Mouse (Mus musculus): ENCODE measurements around the gene Itga10. TPM values are rescaled to one million over a fixed set of nuclear protein-coding genes. Genes with fewer than 3 reads are reported as not detected.
"Not testable (repeated sequence)": the region's sequence is repeated elsewhere in the genome, so short reads cannot be mapped to it uniquely, and the experiment has no call there.

The Itga10 gene
- polyA plus RNA-seq, 1 experiment from 2014 or later = 1.1 TPM

- WGBS = under 1% methylated on average over 27 of the region's 27 CpGs
Observed at GRCm38 (mm10) chr3:96600639-96601250, 44.6 kb upstream of the Itga10 start, which contains the start of gene Lix1l. TSS of gene Lix1l (plus strand) at chr3:96601149.

GRCm38 (mm10) chr3:96601251-96601787 is 44.1 kb upstream of the Itga10 start:
- Histone ChIP-seq H3K4me1 (ENCODE audit: control insufficient read depth, insufficient read depth, low read length) (peaks cover 30% of the 10 kb centered on the region), H3K27ac (ENCODE audit: low read depth, low read length) (peak overlapping the region; percentile 88; the same call in 1 of the 2 replicates), H3K4me3 (ENCODE audit: low read length) (peak overlapping the region; percentile 65), H3K9ac (ENCODE audit: low read depth, low read length) (peak overlapping the region; percentile 81), H3K36me3 (ENCODE audit: control insufficient read depth, insufficient read depth, low read length) (no peaks in the 10 kb centered on the region), H3K27me3 (ENCODE audit: control insufficient read depth, insufficient read depth, low read length) (peaks cover 24% of the 10 kb centered on the region), H3K4me2 (replicated peaks; ENCODE audit: low read depth, low read length) (peak overlapping the region; percentile 86), H3K9me3 (ENCODE audit: control insufficient read depth, low read length) (no peaks in the 10 kb centered on the region)
- under 1% methylated on average over 17 of the region's 40 CpGs for WGBS
- ATAC-seq (ENCODE audit: low FRiP score, low TSS enrichment) = peak; percentile 70

More at GRCm38 (mm10) chr3:96600639-96601250, 44.6 kb upstream of the Itga10 start, which contains the start of gene Lix1l:
- H3K4me1 ChIP-seq (ENCODE audit: control insufficient read depth, insufficient read depth, low read length) = peaks cover 35% of the 10 kb centered on the region
- peak within 1 kb of the TSS; percentile 88; the same call in 1 of the 2 replicates for H3K27ac ChIP-seq (ENCODE audit: low read depth, low read length)
- peak within 1 kb of the TSS; percentile 86 for H3K4me2 ChIP-seq (replicated peaks; ENCODE audit: low read depth, low read length)
- peak within 1 kb of the TSS; percentile 81 for H3K9ac ChIP-seq (ENCODE audit: low read depth, low read length)
- H3K36me3 ChIP-seq (ENCODE audit: control insufficient read depth, insufficient read depth, low read length) = no peaks in the 10 kb centered on the region
- ATAC-seq (ENCODE audit: low FRiP score, low TSS enrichment) = peak; percentile 95
- H3K9me3 ChIP-seq (ENCODE audit: control insufficient read depth, low read length) = no peaks in the 10 kb centered on the region
- peaks cover 28% of the 10 kb centered on the region for H3K27me3 ChIP-seq (ENCODE audit: control insufficient read depth, insufficient read depth, low read length)
- H3K4me3 ChIP-seq (ENCODE audit: low read length) = peak within 1 kb of the TSS; percentile 65

GRCm38 (mm10) chr3:96601941-96602703 is 43.3 kb upstream of the Itga10 start:
- Histone ChIP-seq H3K4me3 (ENCODE audit: low read length) (peak overlapping the region; percentile 65), H3K9ac (ENCODE audit: low read depth, low read length) (peak overlapping the region; percentile 81), H3K9me3 (ENCODE audit: control insufficient read depth, low read length) (no peaks in the 10 kb centered on the region), H3K27me3 (ENCODE audit: control insufficient read depth, insufficient read depth, low read length) (peaks cover 17% of the 10 kb centered on the region), H3K27ac (ENCODE audit: low read depth, low read length) (peak overlapping the region; percentile 88; the same call in 1 of the 2 replicates), H3K36me3 (ENCODE audit: control insufficient read depth, insufficient read depth, low read length) (no peaks in the 10 kb centered on the region), H3K4me2 (replicated peaks; ENCODE audit: low read depth, low read length) (peak overlapping the region; percentile 86), H3K4me1 (ENCODE audit: control insufficient read depth, insufficient read depth, low read length) (peaks cover 22% of the 10 kb centered on the region)
- 24% methylated on average over 10 of the region's 10 CpGs for WGBS
- ATAC-seq (ENCODE audit: low FRiP score, low TSS enrichment) = no peak

- no peaks in the 10 kb centered on the region for H3K36me3 ChIP-seq (ENCODE audit: control insufficient read depth, insufficient read depth, low read length)
- H3K4me2 ChIP-seq (replicated peaks; ENCODE audit: low read depth, low read length) = peak overlapping the region; percentile 86
- peak overlapping the region; percentile 88; the same call in 1 of the 2 replicates for H3K27ac ChIP-seq (ENCODE audit: low read depth, low read length)
- ATAC-seq (ENCODE audit: low FRiP score, low TSS enrichment) = no peak
- peaks cover 16% of the 10 kb centered on the region for H3K4me1 ChIP-seq (ENCODE audit: control insufficient read depth, insufficient read depth, low read length)
- 14% methylated on average over 5 of the region's 5 CpGs for WGBS
- peak overlapping the region; percentile 81; the same call in 1 of the 2 replicates for H3K9ac ChIP-seq (ENCODE audit: low read depth, low read length)
- peaks cover 13% of the 10 kb centered on the region for H3K27me3 ChIP-seq (ENCODE audit: control insufficient read depth, insufficient read depth, low read length)
- H3K9me3 ChIP-seq (ENCODE audit: control insufficient read depth, low read length) = no peaks in the 10 kb centered on the region
- peak overlapping the region; percentile 65 for H3K4me3 ChIP-seq (ENCODE audit: low read length)
Observed at GRCm38 (mm10) chr3:96602704-96603084, 42.7 kb upstream of the Itga10 start.

- no peak for ATAC-seq (ENCODE audit: low FRiP score, low TSS enrichment)
- Histone ChIP-seq H3K36me3 (ENCODE audit: control insufficient read depth, insufficient read depth, low read length) (no peaks in the 10 kb centered on the region), H3K9ac (ENCODE audit: low read depth, low read length) (peak overlapping the region; percentile 81; the same call in 1 of the 2 replicates), H3K27ac (ENCODE audit: low read depth, low read length) (no peak overlapping the region), H3K9me3 (ENCODE audit: control insufficient read depth, low read length) (no peaks in the 10 kb centered on the region), H3K27me3 (ENCODE audit: control insufficient read depth, insufficient read depth, low read length) (peaks cover 11% of the 10 kb centered on the region; the same call in 1 of the 2 replicates), H3K4me1 (ENCODE audit: control insufficient read depth, insufficient read depth, low read length) (peaks cover 11% of the 10 kb centered on the region), H3K4me3 (ENCODE audit: low read length) (peak overlapping the region; percentile 65; the same call in 1 of the 2 replicates), H3K4me2 (replicated peaks; ENCODE audit: low read depth, low read length) (peak overlapping the region; percentile 86; the same call in 1 of the 2 replicates)
- WGBS = 61% methylated on average over 5 of the region's 5 CpGs
Observed at GRCm38 (mm10) chr3:96603311-96603710, 42.1 kb upstream of the Itga10 start.

GRCm38 (mm10) chr3:96606007-96606406 is 39.4 kb upstream of the Itga10 start:
- not testable (repeated sequence) for ATAC-seq (ENCODE audit: low FRiP score, low TSS enrichment); H3K4me1 ChIP-seq (ENCODE audit: control insufficient read depth, insufficient read depth, low read length); H3K4me2 ChIP-seq (replicated peaks; ENCODE audit: low read depth, low read length); H3K4me3 ChIP-seq (ENCODE audit: low read length); H3K27ac ChIP-seq (ENCODE audit: low read depth, low read length); H3K9ac ChIP-seq (ENCODE audit: low read depth, low read length); H3K9me3 ChIP-seq (ENCODE audit: control insufficient read depth, low read length); H3K27me3 ChIP-seq (ENCODE audit: control insufficient read depth, insufficient read depth, low read length); H3K36me3 ChIP-seq (ENCODE audit: control insufficient read depth, insufficient read depth, low read length)
- WGBS = 94% methylated on average over 3 of the region's 4 CpGs

GRCm38 (mm10) chr3:96606618-96607017 is 38.8 kb upstream of the Itga10 start:
- no peak overlapping the region for H3K4me3 ChIP-seq (ENCODE audit: low read length)
- no peak overlapping the region for H3K27ac ChIP-seq (ENCODE audit: low read depth, low read length)
- 0 out of 2 replicates have a peak, but pooled peaks cover 3% of the 10 kb centered on the region for H3K36me3 ChIP-seq (ENCODE audit: control insufficient read depth, insufficient read depth, low read length)
- no peak overlapping the region for H3K4me2 ChIP-seq (replicated peaks; ENCODE audit: low read depth, low read length)
- no peak for ATAC-seq (ENCODE audit: low FRiP score, low TSS enrichment)
- 92% methylated on average over 4 of the region's 4 CpGs for whole genome bisulfite sequencing
- peaks cover 7% of the 10 kb centered on the region for H3K4me1 ChIP-seq (ENCODE audit: control insufficient read depth, insufficient read depth, low read length)
- H3K27me3 ChIP-seq (ENCODE audit: control insufficient read depth, insufficient read depth, low read length) = no peaks in the 10 kb centered on the region
- H3K9me3 ChIP-seq (ENCODE audit: control insufficient read depth, low read length) = no peaks in the 10 kb centered on the region
- H3K9ac ChIP-seq (ENCODE audit: low read depth, low read length) = no peak overlapping the region

- 97% methylated on average over 3 of the region's 3 CpGs for WGBS
- Histone ChIP-seq H3K36me3 (ENCODE audit: control insufficient read depth, insufficient read depth, low read length) (peaks cover 37% of the 10 kb centered on the region), H3K27me3 (ENCODE audit: control insufficient read depth, insufficient read depth, low read length) (no peaks in the 10 kb centered on the region)
Observed at GRCm38 (mm10) chr3:96617941-96618340, 27.4 kb upstream of the Itga10 start.

More at GRCm38 (mm10) chr3:96617941-96618340, 27.4 kb upstream of the Itga10 start:
- Histone ChIP-seq H3K9ac (ENCODE audit: low read depth, low read length) (no peak overlapping the region), H3K4me3 (ENCODE audit: low read length) (no peak overlapping the region), H3K9me3 (ENCODE audit: control insufficient read depth, low read length) (no peaks in the 10 kb centered on the region), H3K4me2 (replicated peaks; ENCODE audit: low read depth, low read length) (no peak overlapping the region), H3K4me1 (ENCODE audit: control insufficient read depth, insufficient read depth, low read length) (no peaks in the 10 kb centered on the region), H3K27ac (ENCODE audit: low read depth, low read length) (no peak overlapping the region)
- no peak for ATAC-seq (ENCODE audit: low FRiP score, low TSS enrichment)

Measured in kidney, embryonic 14.5 days (tissue).